Mouse (Mus musculus): ENCODE results near the gene Dpp4.

Gene Dpp4

DNA sequence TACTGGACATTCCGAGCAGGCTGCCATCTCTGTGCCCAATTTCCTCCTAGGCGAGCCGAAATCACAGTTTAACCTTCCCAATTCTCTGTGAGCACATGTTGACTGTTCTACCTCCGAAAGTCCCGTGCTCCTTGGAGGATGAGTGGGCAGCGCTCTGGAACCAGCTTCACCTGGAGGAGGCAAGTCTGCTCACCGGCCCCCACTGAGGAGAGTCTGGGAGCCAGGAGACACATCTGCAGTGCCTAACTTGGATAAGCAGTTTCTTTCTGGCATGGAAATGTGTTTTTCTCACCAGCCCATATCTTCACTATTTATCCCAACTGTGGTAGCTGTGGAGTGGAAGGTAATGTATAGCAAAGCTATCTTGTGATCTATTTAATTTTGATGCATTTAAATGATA lies 54.8 kb downstream of the Dpp4 start:
- no peak for DNase-seq

DNA sequence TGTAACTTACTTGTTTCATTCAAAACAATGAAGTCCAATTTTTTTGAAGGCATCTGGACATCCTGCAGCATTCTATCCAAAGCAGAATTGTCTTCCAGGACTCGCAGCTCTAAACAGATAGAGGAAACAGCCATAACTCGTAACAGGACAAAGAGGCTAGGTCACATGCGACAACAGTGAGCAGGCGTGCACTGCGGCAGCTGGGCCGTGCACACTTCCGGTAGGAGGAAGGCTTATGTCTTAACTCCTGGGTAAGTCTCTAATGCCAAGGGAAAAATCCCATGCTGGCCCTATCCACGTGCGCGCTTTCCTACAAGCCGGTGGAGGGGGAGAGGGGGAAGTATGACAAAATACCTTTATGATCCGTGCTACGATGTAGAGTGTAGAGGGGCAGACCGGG lies 55.4 kb downstream of the Dpp4 start:
- DNase-seq, result no peak

GRCm38 (mm10) chr2:62355766-62356165 lies 56.3 kb downstream of the Dpp4 start:
- no peak for DNase-seq

- DNase-seq, result peak; percentile 60
Measured at GRCm38 (mm10) chr2:62352035-62352434, 60.0 kb downstream of the Dpp4 start.

DNA sequence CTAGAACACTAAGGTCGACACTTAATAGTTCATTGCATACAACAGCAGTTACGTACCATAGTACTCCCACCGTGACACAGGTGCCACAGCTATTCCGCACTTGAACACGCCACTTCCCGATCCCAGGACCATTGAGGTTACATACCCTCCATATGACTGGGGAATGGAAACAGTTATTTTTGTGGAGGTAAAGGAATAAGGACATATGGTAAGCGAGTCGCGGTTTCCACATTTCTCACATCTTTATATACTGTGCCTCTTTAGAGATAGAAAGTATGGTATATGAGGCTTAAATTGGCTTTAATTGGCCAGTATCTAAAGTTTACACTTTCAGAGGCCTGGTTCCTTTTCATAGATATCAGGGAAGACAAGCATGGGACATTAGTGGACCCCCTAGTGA lies 64.3 kb downstream of the Dpp4 start:
- DNase-seq, result no peak

- DNase-seq, result no peak
Measured at GRCm38 (mm10) chr2:62346771-62347170, 65.3 kb downstream of the Dpp4 start.

- no peak for DNase-seq
Measured at GRCm38 (mm10) chr2:62344367-62344766, 67.7 kb downstream of the Dpp4 start.

- DNase-seq, result no peak
Measured at GRCm38 (mm10) chr2:62341734-62342128, 70.3 kb downstream of the Dpp4 start.

DNA sequence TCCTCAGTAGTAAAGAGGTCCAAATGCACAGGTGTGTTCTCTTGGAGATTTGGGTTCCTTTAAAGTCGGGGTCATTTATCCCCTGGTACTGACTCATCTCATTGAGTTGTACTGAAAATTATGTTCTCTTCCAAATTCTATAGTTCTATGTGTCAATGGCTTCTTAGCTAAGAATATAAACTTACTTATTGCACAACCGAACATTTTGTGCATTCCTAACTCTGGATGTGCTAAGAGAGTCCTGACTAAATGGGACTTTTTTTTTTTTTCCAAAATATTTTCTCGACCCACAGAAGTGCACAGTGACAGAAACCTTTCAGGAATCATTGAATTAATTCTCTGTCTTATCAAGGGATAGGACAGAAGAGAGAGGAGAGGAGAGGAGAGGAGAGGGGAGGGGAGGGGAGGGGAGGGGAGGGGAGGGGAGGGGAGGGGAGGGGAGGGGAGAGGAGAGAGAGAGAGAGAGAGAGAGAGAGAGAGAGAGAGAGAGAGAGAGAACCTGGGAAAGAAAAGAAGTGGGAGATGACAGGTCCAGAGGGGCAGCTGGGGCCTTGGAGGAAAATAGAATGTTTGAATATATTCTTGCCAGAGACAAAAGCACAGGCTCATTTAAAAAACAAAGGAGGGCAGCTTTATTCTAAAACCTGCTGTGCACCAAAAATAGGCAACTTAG lies 70.8 kb downstream of the Dpp4 start:
- no peak for DNase-seq

DNA sequence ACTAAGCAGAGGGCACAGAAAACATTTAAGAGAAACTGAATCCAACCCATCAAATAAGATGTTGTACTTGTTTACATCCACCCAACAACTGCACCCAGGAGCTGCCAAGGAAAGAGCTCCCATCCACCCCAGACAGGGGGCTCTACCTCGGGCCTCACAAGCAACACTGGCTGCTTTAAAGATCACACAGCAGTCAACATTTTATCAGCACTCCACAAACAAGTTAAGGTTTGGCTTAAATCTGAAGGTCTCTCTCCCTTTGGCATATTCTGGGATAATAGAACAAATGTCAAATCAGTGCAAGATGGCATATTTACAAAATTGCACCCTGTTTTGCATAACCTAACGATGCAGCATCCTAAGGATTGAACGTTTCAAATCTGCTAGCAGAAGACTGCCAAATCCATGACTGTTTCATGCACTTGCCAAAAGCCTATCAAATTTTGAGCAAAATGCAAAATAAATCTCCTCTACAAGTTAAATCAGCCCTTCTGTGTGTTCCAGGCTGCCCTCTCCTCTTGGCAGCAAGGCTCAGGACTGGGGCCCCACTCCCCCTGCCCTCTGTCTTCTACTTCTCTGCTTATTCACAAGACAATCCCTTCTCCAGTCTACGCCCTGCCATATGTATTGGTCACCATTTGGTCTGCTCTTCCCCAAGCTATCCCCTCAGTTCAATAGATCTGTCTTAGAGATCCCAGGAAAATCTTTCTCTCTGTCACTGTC lies 72.6 kb downstream of the Dpp4 start:
- DNase-seq, result no peak

GRCm38 (mm10) chr2:62337086-62337485 lies 74.9 kb downstream of the Dpp4 start:
- no peak for DNase-seq

GRCm38 (mm10) chr2:62334397-62335243 lies 77.4 kb downstream of the Dpp4 start:
- DNase-seq, result no peak

DNA sequence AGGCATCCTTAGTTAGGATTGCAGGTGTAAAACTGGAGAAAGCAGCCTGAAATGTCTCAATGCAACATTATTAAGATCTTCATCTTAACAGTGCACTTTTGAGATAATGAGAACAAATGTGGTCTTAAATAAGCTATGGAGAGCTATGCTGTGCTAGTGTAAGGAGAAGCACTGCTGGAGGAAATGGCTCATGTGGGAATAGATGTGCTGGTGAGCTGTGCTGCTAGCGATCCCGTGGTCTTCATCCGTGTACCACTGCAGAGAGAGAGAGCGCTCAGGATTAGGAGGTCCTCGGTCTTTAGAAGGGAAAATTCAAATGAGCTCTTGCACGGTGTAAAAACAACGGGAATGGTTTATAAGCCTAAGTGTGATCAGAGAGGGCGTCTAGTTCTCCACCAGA lies 79.6 kb downstream of the Dpp4 start:
- DNase-seq, result no peak

GRCm38 (mm10) chr2:62331913-62332312 lies 80.1 kb downstream of the Dpp4 start:
- DNase-seq, result peak; percentile 25

DNA sequence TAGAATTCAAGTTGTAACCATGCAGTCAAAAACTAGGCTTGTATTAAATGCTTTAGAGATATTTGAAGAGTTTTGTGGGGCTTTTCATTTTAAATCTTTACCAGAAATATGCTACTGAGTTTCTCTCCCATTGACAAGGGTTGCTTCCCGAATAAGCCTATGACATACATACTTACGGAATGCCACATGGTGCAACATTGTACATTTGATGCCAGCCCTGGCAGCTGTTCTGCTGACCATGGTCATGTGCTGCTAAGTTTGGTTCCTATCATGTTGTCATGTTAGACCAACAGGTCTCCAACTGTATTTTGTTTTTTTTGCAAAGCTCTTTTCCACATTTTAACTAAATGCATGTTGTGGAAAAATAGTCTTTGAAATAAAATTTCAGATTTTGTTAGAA lies 86.6 kb downstream of the Dpp4 start:
- no peak for DNase-seq

GRCm38 (mm10) chr2:62323078-62323637 lies 88.9 kb downstream of the Dpp4 start:
- no peak for DNase-seq

GRCm38 (mm10) chr2:62319489-62319888 lies 92.5 kb downstream of the Dpp4 start:
- DNase-seq, result no peak

GRCm38 (mm10) chr2:62316930-62317329 lies 95.1 kb downstream of the Dpp4 start:
- no peak for DNase-seq

- no peak for DNase-seq
Measured at GRCm38 (mm10) chr2:62307477-62307876, 104.6 kb downstream of the Dpp4 start.

DNA sequence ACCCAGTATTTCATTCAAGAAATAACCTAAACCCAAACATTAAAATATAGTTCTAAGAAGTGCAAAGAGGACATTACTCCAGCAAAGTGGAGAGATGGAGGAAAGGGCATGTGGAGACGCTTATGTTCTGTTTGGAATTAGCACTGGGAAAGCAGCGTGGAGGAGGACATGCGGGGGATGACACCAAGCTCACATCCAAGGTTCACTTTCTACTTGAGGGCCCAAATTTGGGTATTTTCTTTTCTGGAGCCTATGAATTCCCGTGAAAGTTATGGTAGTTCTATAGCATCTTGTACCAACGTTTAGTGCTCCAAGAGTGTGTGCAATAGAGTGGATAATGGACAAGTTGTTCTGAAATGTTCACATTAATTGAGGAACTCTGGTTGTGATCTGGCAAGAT lies 105.1 kb downstream of the Dpp4 start:
- no peak for DNase-seq

GRCm38 (mm10) chr2:62301716-62302115 lies 110.3 kb downstream of the Dpp4 start:
- DNase-seq, result no peak

GRCm38 (mm10) chr2:62293846-62294245 lies 118.2 kb downstream of the Dpp4 start:
- peak; percentile 23 for DNase-seq

DNA sequence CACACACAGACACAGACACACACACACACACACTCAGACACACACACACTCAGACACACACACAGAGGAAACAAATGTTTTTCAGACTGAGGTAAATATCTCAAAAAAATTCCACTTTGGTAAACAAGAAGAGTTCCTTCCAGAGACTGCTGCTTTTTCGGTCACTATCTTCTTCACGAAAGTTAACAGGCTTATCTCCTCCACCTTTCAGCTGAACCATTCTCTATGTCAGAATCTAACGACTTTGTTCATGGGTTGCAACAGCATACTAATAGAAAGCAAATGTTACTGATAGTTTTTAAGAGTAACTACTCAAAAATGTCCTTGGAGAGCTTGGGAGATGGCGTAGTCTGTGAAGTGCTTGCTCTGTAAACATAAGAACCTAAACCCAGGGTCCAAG lies 124.5 kb downstream of the Dpp4 start:
- no peak for DNase-seq

GRCm38 (mm10) chr2:62285847-62286246 lies 126.2 kb downstream of the Dpp4 start:
- no peak for DNase-seq
